Mouse (Mus musculus) layer of hippocampus, adult 2 months (tissue): ENCODE data around the gene Taok3. TPM values are rescaled to one million over a fixed set of nuclear protein-coding genes. Genes with fewer than 3 reads are reported as not detected.

Source experiments
- DNase-seq, 2 experiments: peaks; one replicate each; pipeline ENCODE4 v3.0.0; 2022; ENCODE audit warnings: low spot score in 2 of 2
- H3K27ac ChIP-seq: fragments of 200-600 bp; 2 replicates; pipeline ENCODE4 v1.8.1; 2022
- H3K4me3 ChIP-seq: fragments of 200-600 bp; 2 replicates; pipeline ENCODE4 v1.8.1; 2022; ENCODE audit warnings: mild to moderate bottlenecking
- CTCF ChIP-seq: fragments of 200-600 bp; conservative IDR thresholded peaks from 2 replicates; pipeline ENCODE4 v1.8.1; 2022; ENCODE audit warnings: antibody characterized with exemption, mild to moderate bottlenecking, moderate library complexity
- total RNA-seq, 2 experiments: library from RNA; stranded (reverse); gene quantifications; 2 replicates each; pipeline ENCODE4 v1.2.3; 2021

Gene Taok3
- total RNA-seq, 2 experiments from 2014 or later, result 57.0 to 60.8 TPM

- DNase-seq, result no peak
- Histone ChIP-seq H3K27ac (no peak overlapping the region), H3K4me3 (no peak overlapping the region)
- TF ChIP-seq CTCF, result no peak
Observed at GRCm38 (mm10) chr5:117314587-117315428, 194.9 kb downstream of the Taok3 start.

GRCm38 (mm10) chr5:117318741-117319629 lies 199.1 kb downstream of the Taok3 start, which contains the start of gene Vsig10:
Gene Vsig10 (plus strand): TSS chr5:117319083.
- TF ChIP-seq CTCF, result peak; percentile 30; the same call in 1 of the 2 replicates
- H3K4me3 ChIP-seq, result peak within 1 kb of the TSS; percentile 84
- H3K27ac ChIP-seq, result peak within 1 kb of the TSS; percentile 74
- DNase-seq, result peak; percentile 12 to 21

GRCm38 (mm10) chr5:117323751-117324150 lies 203.8 kb downstream of the Taok3 start:
- DNase-seq, result no peak
- no peak overlapping the region for H3K4me3 ChIP-seq
- no peak overlapping the region for H3K27ac ChIP-seq
- no peak for TF ChIP-seq CTCF

Other genes with a start within 250 kb of the Taok3 start
- 100 to 1,000 TPM; 112 to 130 TPM for gene Suds3, start 4.0 kb upstream of the Taok3 start, total RNA-seq
- 100 to 1,000 TPM; 696 to 743 TPM for gene Pebp1, start 167.5 kb downstream of the Taok3 start, total RNA-seq
- gene Vsig10, start 199.0 kb downstream of the Taok3 start, total RNA-seq, result 1 to 10 TPM; 1.5 to 2.1 TPM
- gene Wsb2, start 237.2 kb downstream of the Taok3 start, total RNA-seq, result 100 to 1,000 TPM; 262 to 264 TPM